Mouse (Mus musculus): ENCODE results near the gene D6Wsu163e. TPM values are rescaled to one million over a fixed set of nuclear protein-coding genes. Genes with fewer than 3 reads are reported as not detected.
A peak's percentile ranks its signal among the peaks of the same experiment; 100 is the strongest.

The D6Wsu163e gene
- total and polyA plus RNA-seq, 3 experiments: 28.4 to 31.4 TPM; not detected in 1

DNA sequence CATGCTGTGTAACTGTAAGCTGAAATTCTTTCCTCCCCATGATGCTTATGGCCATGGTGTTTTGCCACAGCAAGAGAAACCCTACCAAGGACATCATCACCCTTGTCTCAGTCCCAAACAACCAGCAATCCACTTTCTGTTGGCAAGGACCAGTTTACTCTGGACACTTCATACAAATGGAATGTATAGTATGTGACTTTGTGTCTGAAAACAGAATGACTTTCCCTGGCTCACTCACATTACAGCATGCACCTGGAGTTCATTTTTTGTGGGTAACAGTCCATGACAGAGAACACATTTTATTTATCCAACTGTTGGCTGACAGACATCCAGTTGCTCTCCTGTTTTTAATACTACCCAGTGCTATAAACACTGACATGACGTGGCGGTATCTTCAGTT lies 6.9 kb upstream of the D6Wsu163e start:
- DNase-seq (ENCODE audit: low read depth, low spot score): no peak
- no peak for TF ChIP-seq ZNF384 (IDR thresholded peaks at IDR 0.05; ENCODE audit: low read depth, low read length)
- no peak for TF ChIP-seq CTCF (IDR thresholded peaks at IDR 0.05 in 2 of 3, conservative IDR thresholded peaks at IDR 0.05 in 1 of 3; ENCODE audit: control insufficient read depth in 1 of 3, insufficient read depth in 1 of 3, low read depth in 2 of 3, low read length in 3 of 3, poor library complexity in 1 of 3, severe bottlenecking in 1 of 3)
- no peak for TF ChIP-seq ELF1 (IDR thresholded peaks at IDR 0.05; ENCODE audit: low read depth, low read length)
- TF ChIP-seq ZMIZ1 (IDR thresholded peaks at IDR 0.05; ENCODE audit: low read depth, low read length): no peak
- no peak for TF ChIP-seq ZC3H11A (IDR thresholded peaks at IDR 0.05; ENCODE audit: low read depth, low read length)
- TF ChIP-seq HCFC1 (IDR thresholded peaks at IDR 0.05; ENCODE audit: low read depth, low read length): no peak
- no peak for TF ChIP-seq TCF12 (IDR thresholded peaks at IDR 0.05; ENCODE audit: low read depth, low read length)
- no peak for TF ChIP-seq NRF1 (IDR thresholded peaks at IDR 0.05; ENCODE audit: insufficient read depth, low read depth, low read length, poor library complexity, severe bottlenecking)
- no peak for TF ChIP-seq USF2 (IDR thresholded peaks at IDR 0.05; ENCODE audit: borderline replicate concordance in 1 of 2, insufficient read depth in 1 of 2, low read depth in 1 of 2, low read length in 2 of 2)
- TF ChIP-seq JUND (IDR thresholded peaks at IDR 0.05; ENCODE audit: low read depth, low read length): no peak
- no peak for TF ChIP-seq GATA1 (IDR thresholded peaks at IDR 0.05; ENCODE audit: low read depth, low read length)
- TF ChIP-seq TAL1 (IDR thresholded peaks at IDR 0.05; ENCODE audit: low read length): no peak
- TF ChIP-seq USF1 (IDR thresholded peaks at IDR 0.05; ENCODE audit: low read depth, low read length): no peak
- no peak for TF ChIP-seq RAD21 (IDR thresholded peaks at IDR 0.05; ENCODE audit: low read depth, low read length)
- TF ChIP-seq MYB (IDR thresholded peaks at IDR 0.05; ENCODE audit: low read depth, low read length): no peak
- no peak for TF ChIP-seq MAFK (IDR thresholded peaks at IDR 0.05; ENCODE audit: borderline replicate concordance, low read depth, low read length)
- TF ChIP-seq CHD2 (IDR thresholded peaks at IDR 0.05; ENCODE audit: low read length): no peak
- no peak for TF ChIP-seq SIN3A (IDR thresholded peaks at IDR 0.05; ENCODE audit: low read length)
- Histone ChIP-seq H3K27me3 (ENCODE audit: control insufficient read depth in 1 of 2, insufficient read depth in 2 of 2, low read length in 2 of 2) (no peaks in the 10 kb centered on the region), H3K9ac (ENCODE audit: control insufficient read depth, low read depth, low read length, poor library complexity, severe bottlenecking) (no peak overlapping the region), H3K79me2 (ENCODE audit: control insufficient read depth, insufficient read depth, low read length, poor library complexity) (peaks cover 10% of the 10 kb centered on the region), H3K27ac (ENCODE audit: control insufficient read depth, low read depth, low read length) (no peak overlapping the region), H3K4me1 (ENCODE audit: control insufficient read depth in 1 of 2, insufficient read depth in 2 of 2, low read length in 2 of 2) (peaks cover 0 to 8% of the 10 kb centered on the region in 2 experiments; a peak in 1 of 4 replicates), H3K36me3 (ENCODE audit: control insufficient read depth in 1 of 2, insufficient read depth in 2 of 2, low read length in 2 of 2) (peaks cover 10 to 17% of the 10 kb centered on the region in 2 experiments), H3K4me3 (ENCODE audit: control insufficient read depth in 1 of 2, insufficient read depth in 1 of 2, low read depth in 2 of 2, low read length in 2 of 2) (no peak overlapping the region), H3K9me3 (replicated peaks; ENCODE audit: insufficient read depth, low read length) (no peaks in the 10 kb centered on the region)

DNA sequence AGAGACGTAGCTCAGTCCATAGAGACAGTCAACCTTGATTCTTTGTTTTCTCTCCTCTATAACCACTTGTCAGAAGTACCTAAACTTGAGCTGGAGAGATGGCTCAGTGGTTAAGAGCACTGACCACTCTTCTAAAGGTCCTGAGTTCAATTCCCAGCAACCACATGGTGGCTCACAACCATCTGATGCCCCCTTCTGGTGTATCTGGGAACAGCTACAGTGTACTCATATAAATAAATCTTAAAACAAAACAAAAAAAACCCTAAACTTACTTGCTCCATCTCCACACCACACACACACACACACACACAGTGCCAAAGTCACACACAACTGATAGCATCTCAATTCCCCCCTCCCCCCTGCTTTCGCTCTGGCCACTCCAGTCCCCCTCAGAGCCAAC lies 1.7 kb upstream of the D6Wsu163e start:
- Histone ChIP-seq H3K27ac (ENCODE audit: control insufficient read depth, low read depth, low read length) (no peak overlapping the region), H3K4me1 (ENCODE audit: control insufficient read depth in 1 of 2, insufficient read depth in 2 of 2, low read length in 2 of 2) (peaks cover 0 to 8% of the 10 kb centered on the region in 2 experiments; a peak in 1 of 4 replicates), H3K9ac (ENCODE audit: control insufficient read depth, low read depth, low read length, poor library complexity, severe bottlenecking) (peak overlapping the region; percentile 86), H3K4me3 (ENCODE audit: control insufficient read depth in 1 of 2, insufficient read depth in 1 of 2, low read depth in 2 of 2, low read length in 2 of 2) (peak overlapping the region; percentile 62 to 89), H3K27me3 (ENCODE audit: control insufficient read depth in 1 of 2, insufficient read depth in 2 of 2, low read length in 2 of 2) (no peaks in the 10 kb centered on the region), H3K79me2 (ENCODE audit: control insufficient read depth, insufficient read depth, low read length, poor library complexity) (peaks cover 20% of the 10 kb centered on the region), H3K36me3 (ENCODE audit: control insufficient read depth in 1 of 2, insufficient read depth in 2 of 2, low read length in 2 of 2) (peaks cover 15% of the 10 kb centered on the region in 2 experiments), H3K9me3 (replicated peaks; ENCODE audit: insufficient read depth, low read length) (no peaks in the 10 kb centered on the region)
- DNase-seq (ENCODE audit: low read depth, low spot score): peak; percentile 25
- TF ChIP-seq ZMIZ1 (IDR thresholded peaks at IDR 0.05; ENCODE audit: low read depth, low read length): no peak
- TF ChIP-seq EP300 (IDR thresholded peaks at IDR 0.05; ENCODE audit: low read depth in 1 of 2, low read length in 2 of 2): no peak
- TF ChIP-seq USF2 (IDR thresholded peaks at IDR 0.05; ENCODE audit: borderline replicate concordance in 1 of 2, insufficient read depth in 1 of 2, low read depth in 1 of 2, low read length in 2 of 2): no peak
